Mouse (Mus musculus): Measurements from ENCODE around the gene A030005K14Rik.
A peak's percentile ranks its signal among the peaks of the same experiment; 100 is the strongest.

DNA sequence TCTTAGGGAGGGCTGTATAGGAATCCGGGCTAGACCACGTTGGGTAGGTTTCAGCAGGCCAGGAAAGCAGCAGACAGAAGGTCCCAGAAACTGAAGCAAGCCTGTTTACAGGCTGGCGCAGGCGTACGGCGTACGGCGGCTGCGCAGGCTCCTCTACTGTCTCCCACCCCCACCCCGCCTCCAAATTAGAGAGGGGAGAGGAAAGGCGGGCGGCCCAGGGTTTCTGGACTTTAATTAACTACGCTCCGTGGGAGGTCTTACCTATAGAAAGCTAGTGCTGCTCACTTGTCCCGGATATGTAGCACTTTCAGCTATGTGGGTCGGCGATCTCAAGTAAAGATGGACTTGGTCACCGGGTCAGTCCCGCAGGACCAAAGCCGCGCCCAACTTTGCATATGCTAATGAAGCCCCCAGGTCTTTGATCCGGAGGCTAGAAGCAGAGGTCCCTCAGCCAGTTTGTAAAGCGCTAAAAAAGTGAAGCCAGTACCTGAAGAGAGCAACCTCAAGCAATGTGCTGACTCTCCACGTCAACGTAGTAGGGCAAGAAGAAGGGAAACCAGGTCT is 21.0 kb downstream of the A030005K14Rik start, which contains the start of gene Slc19a3:
- no peak for TF ChIP-seq CTCF (IDR thresholded peaks at IDR 0.05; ENCODE audit: extremely low read depth, insufficient read depth, low read length)
- peak; percentile 54 for TF ChIP-seq POLR2A (IDR thresholded peaks at IDR 0.05; ENCODE audit: extremely low read depth, insufficient read depth, low read length)
